Mouse (Mus musculus) right cerebral cortex, postnatal 14 days (tissue): ENCODE data around the gene E130116L18Rik.
"Not testable (repeated sequence)": the region's sequence is repeated elsewhere in the genome, so short reads cannot be mapped to it uniquely, and the experiment has no call there.

ENCODE experiments used
- DNase-seq: peaks from one replicate; pipeline ENCODE4 v3.0.0; 2022

E130116L18Rik gene

DNA sequence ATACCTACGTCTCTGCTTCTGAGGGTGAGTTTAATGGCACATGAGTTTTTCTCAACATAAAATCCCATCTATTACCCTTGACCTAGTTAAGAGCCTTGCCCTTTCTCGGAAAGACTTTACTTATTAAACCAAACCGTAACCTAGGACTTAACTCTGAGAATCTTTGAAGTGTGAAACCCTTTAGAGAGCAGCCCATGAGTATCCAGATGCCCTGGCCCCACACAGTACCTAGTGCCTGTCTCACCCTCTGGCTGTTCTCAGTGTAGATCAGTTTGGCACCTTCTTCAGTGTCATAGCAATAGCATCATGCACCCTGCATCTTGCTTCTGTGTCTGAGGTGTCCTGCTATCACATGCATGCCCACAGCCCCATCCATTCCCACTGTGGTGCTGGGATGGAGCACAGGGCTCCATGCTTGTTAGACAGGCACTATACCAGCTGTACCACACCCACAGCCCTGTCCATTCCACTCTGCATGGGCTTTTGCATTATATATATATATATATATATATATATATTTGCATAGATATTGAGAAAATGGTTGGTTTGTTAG lies 42.9 kb downstream of the E130116L18Rik start:
- no peak for DNase-seq

DNA sequence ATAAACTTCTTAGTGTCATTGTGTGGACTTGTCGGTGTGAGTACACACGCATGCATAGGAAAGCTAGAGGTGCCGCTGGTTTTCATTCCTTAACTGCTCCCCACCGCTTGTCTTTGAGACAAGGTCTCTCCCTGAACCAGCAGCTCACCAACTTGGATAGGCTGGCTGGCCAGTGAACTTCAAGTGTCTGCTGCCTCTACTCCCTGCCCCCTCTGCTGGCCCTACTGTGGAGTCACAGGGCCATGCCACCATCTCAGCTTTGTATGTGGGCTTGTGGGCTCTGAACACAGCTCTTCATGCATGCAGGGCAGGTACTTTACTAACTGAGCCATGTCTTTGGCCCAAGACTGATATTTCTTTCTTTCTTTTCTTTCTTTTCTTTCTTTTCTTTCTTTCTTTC lies 43.7 kb downstream of the E130116L18Rik start:
- no peak for DNase-seq

DNA sequence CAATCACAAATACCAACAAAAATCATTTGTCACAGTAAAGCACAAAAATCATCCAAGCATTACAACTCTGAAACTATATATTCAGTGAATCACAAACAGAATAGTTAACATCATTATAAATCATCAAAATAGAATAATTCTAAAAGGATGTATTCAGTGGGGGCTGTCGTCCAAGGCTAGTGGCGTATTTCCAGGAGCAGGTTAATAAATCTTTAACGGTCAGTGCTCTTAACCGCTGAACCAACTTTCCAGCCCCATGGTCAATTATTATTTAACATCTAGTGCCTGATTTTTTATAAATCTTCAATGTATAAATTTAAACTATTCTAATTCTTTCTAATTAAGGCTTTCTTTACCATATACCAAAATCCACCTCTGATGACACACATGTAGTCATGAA lies 44.4 kb downstream of the E130116L18Rik start:
- DNase-seq, result not testable (repeated sequence)

DNA sequence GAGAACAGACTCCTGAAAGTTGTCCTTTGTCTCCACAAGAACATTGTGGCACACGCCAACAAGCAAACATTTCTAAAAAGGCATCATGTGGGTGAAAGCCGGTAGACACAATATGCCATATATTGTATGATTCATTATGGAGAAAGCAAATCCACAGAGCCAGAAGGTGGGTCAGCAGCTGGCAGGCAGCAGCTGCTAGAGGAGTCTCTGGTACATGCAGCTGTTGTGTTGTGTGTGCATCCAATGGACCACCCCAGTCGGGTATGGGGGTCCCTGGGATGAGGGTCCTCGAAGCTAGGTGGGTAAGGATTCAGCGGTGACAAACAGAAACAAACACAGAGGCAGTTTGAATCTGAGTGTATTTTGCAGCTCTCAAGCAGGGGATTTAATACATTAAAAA lies 45.0 kb downstream of the E130116L18Rik start:
- not testable (repeated sequence) for DNase-seq
